Mouse (Mus musculus) mature B cell (primary cell): ENCODE measurements at regions not wholly inside any gene's neighbourhood (a gene's known extent, or its start where the extent isn't known, plus 50 kb on each side); places are given as distances from the start of the nearest gene placed in this dataset.

ENCODE experiments used
- in situ Hi-C: fragments of 300-500 bp; cut with MboI; formaldehyde crosslinking; loops from 2 replicates; pipeline ENCODE4 v1.14.3; 2019

- in situ Hi-C loops, result no loop called here
Measured at GRCm38 (mm10) chr4:55757148-55757927, 225.1 kb upstream of the Klf4 start.

GRCm38 (mm10) chr4:55749949-55750600 is 217.8 kb upstream of the Klf4 start:
- in situ Hi-C loops, result no loop called here

- in situ Hi-C loops, result no loop called here
Measured at GRCm38 (mm10) chr4:55741355-55741754, 209.1 kb upstream of the Klf4 start.

GRCm38 (mm10) chr4:55740062-55740461 is 207.8 kb upstream of the Klf4 start:
- in situ Hi-C loops, result no loop called here

- in situ Hi-C loops, result no loop called here
Measured at GRCm38 (mm10) chr4:55738714-55739113, 206.4 kb upstream of the Klf4 start.

- in situ Hi-C loops, result no loop called here
Measured at GRCm38 (mm10) chr4:55735453-55735852, 203.2 kb upstream of the Klf4 start.

- in situ Hi-C loops, result no loop called here
Measured at GRCm38 (mm10) chr4:55734331-55734730, 202.1 kb upstream of the Klf4 start.

- in situ Hi-C loops, result no loop called here
Measured at GRCm38 (mm10) chr4:55733223-55733622, 201.0 kb upstream of the Klf4 start.

- in situ Hi-C loops, result no loop called here
Measured at GRCm38 (mm10) chr4:55732006-55732405, 199.7 kb upstream of the Klf4 start.

GRCm38 (mm10) chr4:55730266-55730665 is 198.0 kb upstream of the Klf4 start:
- in situ Hi-C loops, result no loop called here

- in situ Hi-C loops, result no loop called here
Measured at GRCm38 (mm10) chr4:55727178-55727577, 194.9 kb upstream of the Klf4 start.

- in situ Hi-C loops, result no loop called here
Measured at GRCm38 (mm10) chr4:55726081-55726480, 193.8 kb upstream of the Klf4 start.

- in situ Hi-C loops, result no loop called here
Measured at GRCm38 (mm10) chr4:55724286-55724685, 192.0 kb upstream of the Klf4 start.

- in situ Hi-C loops, result no loop called here
Measured at GRCm38 (mm10) chr4:55723124-55723523, 190.9 kb upstream of the Klf4 start.

GRCm38 (mm10) chr4:55722388-55722787 is 190.1 kb upstream of the Klf4 start:
- in situ Hi-C loops, result no loop called here

- in situ Hi-C loops, result no loop called here
Measured at GRCm38 (mm10) chr4:55721834-55722233, 189.6 kb upstream of the Klf4 start.

- in situ Hi-C loops, result no loop called here
Measured at GRCm38 (mm10) chr4:55718438-55718837, 186.2 kb upstream of the Klf4 start.

GRCm38 (mm10) chr4:55716161-55716651 is 183.9 kb upstream of the Klf4 start:
- in situ Hi-C loops, result no loop called here

GRCm38 (mm10) chr4:55711500-55712341 is 179.5 kb upstream of the Klf4 start:
- in situ Hi-C loops, result no loop called here

- in situ Hi-C loops, result no loop called here
Measured at GRCm38 (mm10) chr4:55710476-55710875, 178.2 kb upstream of the Klf4 start.

GRCm38 (mm10) chr4:55708808-55709207 is 176.5 kb upstream of the Klf4 start:
- in situ Hi-C loops, result no loop called here

- in situ Hi-C loops, result no loop called here
Measured at GRCm38 (mm10) chr4:55707916-55708315, 175.7 kb upstream of the Klf4 start.
